Mouse (Mus musculus): ENCODE results near the gene Cd8b1.

Cd8b1 gene

GRCm38 (mm10) chr6:71348006-71348405 is 25.4 kb downstream of the Cd8b1 start:
- no peak for DNase-seq (ENCODE audit: extremely low read depth, low read depth, low spot score)

- DNase-seq (ENCODE audit: extremely low read depth, low read depth, low spot score) = no peak
Measured at GRCm38 (mm10) chr6:71351201-71351600, 28.6 kb downstream of the Cd8b1 start.

DNA sequence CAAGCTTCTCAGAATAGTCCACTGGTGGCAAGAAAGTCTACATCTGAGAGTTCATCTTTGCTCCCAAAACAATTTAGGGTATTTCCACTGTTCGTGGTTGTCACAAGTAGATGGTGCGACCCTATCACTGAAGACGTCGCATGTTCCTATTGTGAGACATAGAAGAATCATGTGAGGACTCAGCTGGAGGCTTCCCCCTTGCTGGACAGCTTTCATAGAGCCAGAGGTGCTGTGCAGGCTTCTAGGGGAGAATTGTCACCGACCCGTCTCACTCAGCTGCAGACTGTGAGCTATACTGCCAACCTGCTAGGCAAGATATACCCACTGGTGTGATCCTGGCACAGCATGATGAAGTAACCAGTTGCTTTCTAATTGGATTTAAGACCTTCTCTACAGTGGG is 29.6 kb downstream of the Cd8b1 start:
- DNase-seq (ENCODE audit: extremely low read depth, low read depth, low spot score) = no peak

GRCm38 (mm10) chr6:71352866-71353427 is 30.4 kb downstream of the Cd8b1 start:
- DNase-seq (ENCODE audit: extremely low read depth, low read depth, low spot score) = no peak

DNA sequence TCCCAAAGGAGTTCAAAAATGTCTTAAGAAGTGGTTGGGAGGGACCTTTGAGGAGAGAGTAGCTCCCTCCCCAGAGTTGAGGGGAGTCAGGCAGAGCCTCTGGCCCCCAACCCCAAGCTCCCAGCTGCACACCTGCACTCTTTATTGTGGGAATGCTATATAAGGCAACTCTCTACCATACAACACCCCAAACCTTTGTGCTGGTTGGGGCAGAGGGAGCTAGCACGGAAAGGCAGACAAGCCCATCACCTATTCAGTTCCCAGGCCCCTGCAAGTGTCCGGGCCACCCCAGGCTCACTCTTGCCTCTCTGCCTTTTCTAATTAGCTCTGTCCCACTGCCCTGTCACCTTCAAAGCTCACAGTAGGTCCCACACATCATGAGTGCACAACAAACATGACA is 31.1 kb downstream of the Cd8b1 start:
- no peak for DNase-seq (ENCODE audit: extremely low read depth, low read depth, low spot score)

DNA sequence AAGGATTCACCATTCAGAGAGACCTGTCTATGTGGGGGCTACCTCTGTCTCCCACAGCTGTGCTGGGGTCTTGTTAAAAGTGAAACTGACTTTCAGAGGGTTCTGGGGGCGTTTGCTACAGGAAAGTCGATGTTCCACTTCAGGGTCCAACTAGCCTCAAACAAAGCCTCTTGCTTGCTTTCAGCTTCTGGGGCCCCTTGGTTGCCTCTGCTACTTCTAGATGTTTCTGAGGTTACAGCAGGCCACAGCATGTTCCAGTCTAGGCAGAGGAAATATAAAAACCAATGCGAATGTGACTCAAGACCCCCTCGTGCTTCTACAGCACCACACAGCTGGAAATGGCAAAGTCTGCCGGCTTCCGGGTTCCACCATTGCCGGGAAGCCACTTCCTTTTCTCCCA is 34.9 kb downstream of the Cd8b1 start:
- DNase-seq (ENCODE audit: extremely low read depth, low read depth, low spot score) = no peak

DNA sequence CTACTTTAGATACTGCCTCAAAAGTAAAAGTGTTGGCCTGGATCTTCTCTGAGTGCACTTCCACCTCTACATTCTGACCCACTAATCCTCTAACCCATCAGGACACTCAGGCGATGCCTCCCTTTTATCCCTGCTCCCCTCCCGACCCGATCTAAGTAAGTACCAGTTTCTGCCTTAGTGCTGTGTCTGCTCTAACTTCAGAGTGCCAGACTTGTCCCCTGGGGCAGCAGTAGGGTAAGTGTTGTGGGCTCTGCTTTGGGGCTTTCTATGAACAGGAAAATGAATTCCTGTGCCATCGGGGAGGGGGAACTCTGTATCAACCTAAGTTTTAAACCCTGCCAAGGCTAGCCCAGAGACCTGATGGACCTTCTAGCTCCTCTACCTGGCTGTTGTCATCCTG is 37.6 kb downstream of the Cd8b1 start:
- no peak for DNase-seq (ENCODE audit: extremely low read depth, low read depth, low spot score)

GRCm38 (mm10) chr6:71360751-71361150 is 38.2 kb downstream of the Cd8b1 start:
- DNase-seq (ENCODE audit: extremely low read depth, low read depth, low spot score) = no peak

GRCm38 (mm10) chr6:71361156-71361670 is 38.6 kb downstream of the Cd8b1 start:
- no peak for DNase-seq (ENCODE audit: extremely low read depth, low read depth, low spot score)

- DNase-seq (ENCODE audit: extremely low read depth, low read depth, low spot score) = no peak
Measured at GRCm38 (mm10) chr6:71363995-71364394, 41.4 kb downstream of the Cd8b1 start.

GRCm38 (mm10) chr6:71369416-71369815 is 46.8 kb downstream of the Cd8b1 start:
- no peak for DNase-seq (ENCODE audit: extremely low read depth, low read depth, low spot score)

GRCm38 (mm10) chr6:71371085-71371605 is 48.6 kb downstream of the Cd8b1 start:
- DNase-seq (ENCODE audit: extremely low read depth, low read depth, low spot score) = no peak

GRCm38 (mm10) chr6:71372041-71372720 is 49.6 kb downstream of the Cd8b1 start:
- no peak for DNase-seq (ENCODE audit: extremely low read depth, low read depth, low spot score)

DNA sequence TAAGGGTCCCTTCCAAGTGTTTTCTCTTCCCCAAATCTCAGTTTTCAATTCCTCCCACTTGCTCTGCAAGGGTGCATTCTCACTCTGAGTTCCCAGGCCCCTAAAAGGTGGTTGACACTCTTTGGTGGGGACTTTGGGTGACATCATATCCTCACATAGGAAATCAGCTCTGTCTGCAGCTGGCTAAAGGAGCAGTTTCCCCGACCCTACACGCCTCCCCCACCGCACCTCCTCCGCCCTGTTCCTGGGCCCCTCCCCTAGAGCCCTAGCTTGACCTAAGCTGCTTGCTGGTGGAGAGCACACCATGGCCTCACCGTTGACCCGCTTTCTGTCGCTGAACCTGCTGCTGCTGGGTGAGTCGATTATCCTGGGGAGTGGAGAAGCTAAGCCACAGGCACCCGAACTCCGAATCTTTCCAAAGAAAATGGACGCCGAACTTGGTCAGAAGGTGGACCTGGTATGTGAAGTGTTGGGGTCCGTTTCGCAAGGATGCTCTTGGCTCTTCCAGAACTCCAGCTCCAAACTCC is 50.7 kb downstream of the Cd8b1 start, which contains the start of gene Cd8a:
Gene Cd8a (plus strand): TSS at position 179 of the 527 bp plus-strand sequence.
- no peak for DNase-seq (ENCODE audit: extremely low read depth, low read depth, low spot score)

GRCm38 (mm10) chr6:71374311-71374829 is 51.8 kb downstream of the Cd8b1 start:
- no peak for DNase-seq (ENCODE audit: extremely low read depth, low read depth, low spot score)

DNA sequence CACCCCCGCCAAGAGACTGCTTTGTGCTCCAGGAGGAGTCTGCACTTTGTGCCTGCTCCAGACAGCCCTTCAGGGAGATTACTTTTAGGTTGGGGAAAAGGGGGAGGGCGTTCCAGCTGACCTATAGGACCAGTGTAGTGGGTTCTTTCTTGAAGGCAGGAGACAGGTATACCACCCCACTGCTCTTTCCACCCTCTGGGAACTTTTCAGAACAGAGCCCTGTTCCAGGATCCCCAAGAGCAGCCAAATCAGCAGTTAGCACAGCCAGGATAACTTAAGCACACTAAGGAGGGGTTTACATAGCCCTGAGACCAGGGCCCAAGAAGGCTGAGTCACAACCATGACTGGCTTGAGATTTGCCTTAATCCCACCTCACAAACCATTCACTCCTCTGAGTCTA is 52.3 kb downstream of the Cd8b1 start:
- DNase-seq (ENCODE audit: extremely low read depth, low read depth, low spot score) = no peak

DNA sequence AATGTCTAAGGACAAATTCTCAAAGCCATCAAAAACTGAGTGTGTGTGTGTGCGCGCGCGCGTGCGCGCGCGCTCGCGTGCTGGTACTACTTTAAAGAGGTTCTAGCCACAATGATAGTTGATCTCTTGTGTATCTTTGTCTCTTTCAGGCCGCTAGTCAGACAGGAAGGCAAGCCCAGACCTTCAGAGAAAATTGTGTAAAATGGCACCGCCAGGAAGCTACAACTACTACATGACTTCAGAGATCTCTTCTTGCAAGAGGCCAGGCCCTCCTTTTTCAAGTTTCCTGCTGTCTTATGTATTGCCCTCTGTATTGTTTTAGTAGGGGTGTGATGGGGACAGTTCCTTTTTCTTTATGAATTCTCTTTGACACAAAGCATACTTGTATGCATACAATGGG is 54.1 kb downstream of the Cd8b1 start:
- no peak for DNase-seq (ENCODE audit: extremely low read depth, low read depth, low spot score)

- no peak for DNase-seq (ENCODE audit: extremely low read depth, low read depth, low spot score)
Measured at GRCm38 (mm10) chr6:71381654-71382053, 59.1 kb downstream of the Cd8b1 start.
